Mouse (Mus musculus) brain, embryonic 14.5 days (tissue): ENCODE data around the gene Rasa3.

ENCODE experiments used
- CTCF ChIP-seq: fragments of 200-500 bp; IDR thresholded peaks from 2 replicates; pipeline ENCODE4 v1.5.1; 2012; ENCODE audit warnings: inconsistent platforms, mild to moderate bottlenecking, moderate library complexity, borderline replicate concordance; ENCODE audit not compliant: insufficient read depth, insufficient read length; ENCODE audit errors: extremely low read depth
- POLR2A ChIP-seq: fragments of 200-500 bp; IDR thresholded peaks from 2 replicates; pipeline ENCODE4 v1.6.1; 2012; ENCODE audit warnings: mild to moderate bottlenecking, inconsistent platforms, borderline replicate concordance; ENCODE audit not compliant: poor library complexity, insufficient read depth, insufficient read length, severe bottlenecking; ENCODE audit errors: extremely low read depth

DNA sequence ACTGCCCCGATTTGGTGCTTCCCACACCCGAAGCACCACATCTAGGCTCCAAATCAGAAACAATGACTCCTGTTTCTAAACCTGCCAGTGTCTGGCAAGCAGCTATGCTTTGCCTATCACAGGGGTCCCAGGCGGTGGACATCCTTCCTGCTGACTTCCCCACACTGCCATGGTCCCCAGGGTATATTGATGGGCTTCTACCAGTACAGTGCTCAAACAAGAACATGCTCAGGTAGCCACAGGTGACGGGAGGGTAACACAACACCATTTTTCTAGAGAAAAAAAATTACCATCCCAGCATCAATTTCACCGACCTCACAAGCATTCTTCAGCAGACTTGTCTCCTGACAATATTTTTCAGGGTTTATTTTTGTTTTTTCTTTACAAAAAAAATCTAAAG, 47.2 kb downstream of the Rasa3 start:
- no peak for TF ChIP-seq CTCF
- TF ChIP-seq POLR2A, result no peak
